Mouse (Mus musculus): ENCODE results near the gene Rnf157. TPM values are rescaled to one million over a fixed set of nuclear protein-coding genes. Genes with fewer than 3 reads are reported as not detected.

The Rnf157 gene
- polyA plus RNA-seq (2015; fragmentation: Illumina TruSeq; extraction: RNeasy Lipid Tissue Mini Kit (QIAGEN cat#74804); ENCODE audit: insufficient read depth, low replicate concordance) = 14.8 TPM

DNA sequence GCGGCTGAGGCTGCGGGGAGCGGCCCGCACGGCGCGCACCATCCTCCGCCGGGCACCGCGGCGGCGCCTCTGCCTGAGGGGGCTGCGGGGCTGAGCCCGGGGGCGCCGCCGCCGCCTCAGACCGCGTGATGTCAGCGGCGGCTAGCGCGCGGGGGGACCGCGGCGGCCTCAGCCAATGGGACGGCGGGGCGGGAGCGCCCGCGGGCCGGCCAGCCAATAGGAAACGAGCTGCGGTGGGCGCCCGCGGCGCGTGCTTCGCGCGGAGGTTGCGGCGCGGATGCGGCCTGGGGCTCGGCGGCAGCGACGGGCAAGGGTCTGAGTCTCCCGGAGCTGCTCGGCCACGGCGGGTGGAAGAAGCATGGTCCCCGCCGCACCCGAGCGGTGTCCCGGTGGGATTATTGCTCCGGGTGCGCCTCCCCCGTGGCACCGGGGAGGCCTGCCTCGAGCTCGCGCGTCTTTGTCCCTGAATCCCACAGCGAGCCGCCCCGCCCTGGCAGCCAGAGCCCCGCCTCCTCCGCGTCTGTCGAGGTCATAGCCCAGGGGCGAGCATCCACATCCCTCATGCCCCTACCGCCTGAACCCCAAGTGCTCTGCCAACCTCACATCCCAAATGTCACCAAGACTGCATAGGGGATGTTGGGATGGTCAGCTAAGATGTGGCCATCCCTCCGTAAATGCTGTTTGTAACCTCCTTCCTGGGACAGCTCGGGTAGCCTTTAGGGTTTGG lies at the start of gene Rnf157:
TSS of gene Rnf157 (minus strand) at position 129 of the 727 bp plus-strand sequence.

DNA sequence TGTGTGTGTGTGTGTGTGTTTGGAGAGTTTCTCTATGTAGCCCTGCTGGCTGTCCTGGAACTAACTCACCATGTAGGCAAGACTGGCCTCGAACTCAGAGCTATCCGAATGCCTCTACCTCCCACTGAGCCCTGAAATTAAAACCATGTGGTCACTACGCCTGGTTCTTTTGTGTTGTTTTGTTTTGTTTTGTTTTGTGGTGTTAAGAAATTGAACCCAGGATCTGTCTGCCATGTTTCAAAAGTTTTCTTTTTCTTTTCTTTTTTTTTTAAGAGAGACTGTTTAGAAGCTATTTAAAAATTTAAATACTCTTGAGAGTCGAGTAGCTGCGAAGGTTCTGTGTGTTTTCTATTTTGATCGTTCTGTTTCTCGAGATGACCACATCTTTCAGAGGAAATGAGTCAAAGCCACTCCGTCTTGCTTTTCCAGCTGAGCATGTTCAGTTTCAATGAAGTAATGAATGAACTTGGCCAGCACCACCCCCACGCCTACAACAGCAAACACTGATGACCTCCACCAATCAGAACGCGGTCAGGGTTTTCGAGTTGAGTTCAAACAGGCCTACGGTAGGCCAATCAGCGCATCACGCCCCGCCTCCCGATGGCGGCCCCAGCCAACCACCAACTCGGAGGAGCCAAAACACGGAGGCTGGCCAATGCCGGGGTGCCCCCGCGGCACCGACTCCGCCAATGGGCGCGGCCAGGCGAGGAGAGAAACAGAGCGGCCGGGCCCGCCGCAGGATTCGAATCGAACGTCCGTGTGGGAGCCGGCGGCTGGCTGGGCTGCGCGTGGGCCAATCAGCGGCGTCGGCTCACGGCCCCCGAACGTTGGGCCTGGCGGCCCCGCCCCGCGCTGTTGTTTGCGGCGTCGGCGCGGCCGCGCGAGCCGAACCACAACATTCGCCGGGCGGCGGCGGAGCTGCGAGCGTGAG lies 20.8 kb upstream of the Rnf157 start, which contains the start of gene Ubald2:
TSS of gene Ubald2 (plus strand) at position 739 of the 931 bp plus-strand sequence.

DNA sequence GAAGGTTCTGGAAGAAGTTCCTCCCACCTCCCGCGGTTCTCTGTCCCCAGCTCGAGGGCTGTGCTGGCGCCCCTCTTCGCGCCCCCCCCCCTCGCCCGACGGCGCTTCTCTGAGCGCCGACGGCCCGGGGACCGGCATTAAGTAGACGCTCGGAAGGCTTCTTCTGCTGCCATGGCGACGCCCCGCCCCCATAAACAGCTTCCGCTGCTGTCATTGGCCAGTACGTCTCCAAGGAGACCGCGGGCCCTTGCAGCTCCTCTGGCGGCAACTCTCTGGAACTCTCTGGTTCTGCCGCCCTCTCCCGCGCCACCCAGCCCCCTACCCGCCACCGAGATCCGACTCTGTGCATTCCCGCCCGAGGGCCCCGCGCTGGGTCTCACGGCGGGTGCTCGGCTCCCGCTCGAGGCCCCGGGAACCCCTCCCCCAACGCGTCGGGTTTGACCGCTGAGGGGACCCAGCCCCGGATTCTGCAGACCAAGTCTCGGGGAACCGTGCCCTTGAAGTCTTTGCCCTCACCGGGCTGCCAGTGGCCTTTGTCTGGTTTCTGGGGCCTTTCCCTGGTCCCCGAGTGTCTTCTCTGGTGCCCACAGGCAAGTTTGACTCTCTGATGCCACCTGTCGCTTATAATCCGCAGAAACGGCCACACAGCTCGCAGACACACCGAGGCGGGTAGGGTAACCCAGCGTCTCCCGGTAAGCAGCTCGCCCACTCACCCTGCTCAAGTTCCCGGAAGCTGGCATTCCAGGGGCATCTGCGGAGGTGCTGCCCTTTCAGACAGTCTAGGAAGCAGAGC lies 77.4 kb downstream of the Rnf157 start, which contains the start of gene Foxj1:
TSS of gene Foxj1 (minus strand) at position 156 of the 793 bp plus-strand sequence.

DNA sequence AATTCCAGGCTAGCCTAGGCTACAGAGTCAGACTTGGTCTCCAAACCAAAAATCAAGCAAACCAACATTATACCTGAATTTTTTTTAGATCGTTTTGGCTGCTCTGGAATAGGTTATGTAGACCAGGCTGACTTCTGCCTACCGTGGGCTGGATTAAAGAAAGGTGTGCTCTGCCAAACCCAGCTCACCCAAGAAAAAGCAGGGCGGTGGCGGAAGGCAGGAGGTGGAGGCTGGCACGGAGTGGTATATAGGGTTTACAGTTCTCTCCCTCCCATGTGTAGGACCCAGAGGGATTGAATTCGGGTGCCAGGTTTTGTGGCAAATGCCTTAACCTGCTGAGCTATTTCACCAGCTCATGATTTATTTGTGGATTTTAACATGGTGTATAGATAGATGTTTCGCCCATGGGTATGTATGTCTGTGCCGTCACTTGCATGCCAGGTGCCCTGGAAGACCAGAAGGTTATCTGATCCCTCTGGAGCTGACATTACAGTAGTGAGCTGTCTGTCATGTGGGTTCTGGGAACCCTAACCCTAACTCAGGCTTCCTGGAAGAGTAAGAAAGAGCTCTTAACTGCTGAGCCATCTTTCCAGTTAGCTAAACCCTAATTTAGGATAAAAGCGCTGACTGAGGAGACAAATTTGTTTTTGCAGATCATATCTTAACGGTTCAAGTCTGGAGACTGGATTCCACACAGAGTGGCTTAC lies 105.7 kb downstream of the Rnf157 start, which contains the start of gene Exoc7:
TSS of gene Exoc7 (minus strand) at position 215 of the 707 bp plus-strand sequence.

Other genes starting within 250 kb of the Rnf157 start
- gene Fbf1, start 244.9 kb downstream of the Rnf157 start, polyA plus RNA-seq (2015; fragmentation: Illumina TruSeq; extraction: RNeasy Lipid Tissue Mini Kit (QIAGEN cat#74804); ENCODE audit: insufficient read depth, low replicate concordance) = 15.1 TPM
- 21.5 TPM for gene Ten1, start 214.2 kb downstream of the Rnf157 start, polyA plus RNA-seq (2015; fragmentation: Illumina TruSeq; extraction: RNeasy Lipid Tissue Mini Kit (QIAGEN cat#74804); ENCODE audit: insufficient read depth, low replicate concordance)
- 34.2 TPM for gene Acox1, start 214.0 kb downstream of the Rnf157 start, polyA plus RNA-seq (2015; fragmentation: Illumina TruSeq; extraction: RNeasy Lipid Tissue Mini Kit (QIAGEN cat#74804); ENCODE audit: insufficient read depth, low replicate concordance)
- not detected for gene Evpl, start 175.0 kb downstream of the Rnf157 start, polyA plus RNA-seq (2015; fragmentation: Illumina TruSeq; extraction: RNeasy Lipid Tissue Mini Kit (QIAGEN cat#74804); ENCODE audit: insufficient read depth, low replicate concordance)
- 35.1 TPM for gene Srp68, start 138.8 kb downstream of the Rnf157 start, polyA plus RNA-seq (2015; fragmentation: Illumina TruSeq; extraction: RNeasy Lipid Tissue Mini Kit (QIAGEN cat#74804); ENCODE audit: insufficient read depth, low replicate concordance)
- gene Galr2, start 132.1 kb downstream of the Rnf157 start, polyA plus RNA-seq (2015; fragmentation: Illumina TruSeq; extraction: RNeasy Lipid Tissue Mini Kit (QIAGEN cat#74804); ENCODE audit: insufficient read depth, low replicate concordance) = not detected
- 29.0 TPM for gene Exoc7, start 105.8 kb downstream of the Rnf157 start, polyA plus RNA-seq (2015; fragmentation: Illumina TruSeq; extraction: RNeasy Lipid Tissue Mini Kit (QIAGEN cat#74804); ENCODE audit: insufficient read depth, low replicate concordance)
- 0.11 TPM for gene Foxj1, start 77.6 kb downstream of the Rnf157 start, polyA plus RNA-seq (2015; fragmentation: Illumina TruSeq; extraction: RNeasy Lipid Tissue Mini Kit (QIAGEN cat#74804); ENCODE audit: insufficient read depth, low replicate concordance)
- gene Ubald2, start 21.1 kb upstream of the Rnf157 start, polyA plus RNA-seq (2015; fragmentation: Illumina TruSeq; extraction: RNeasy Lipid Tissue Mini Kit (QIAGEN cat#74804); ENCODE audit: insufficient read depth, low replicate concordance) = 21.9 TPM
- gene Qrich2, start 53.2 kb upstream of the Rnf157 start, polyA plus RNA-seq (2015; fragmentation: Illumina TruSeq; extraction: RNeasy Lipid Tissue Mini Kit (QIAGEN cat#74804); ENCODE audit: insufficient read depth, low replicate concordance) = not detected
- gene Prpsap1, start 81.2 kb upstream of the Rnf157 start, polyA plus RNA-seq (2015; fragmentation: Illumina TruSeq; extraction: RNeasy Lipid Tissue Mini Kit (QIAGEN cat#74804); ENCODE audit: insufficient read depth, low replicate concordance) = 72.5 TPM
- gene Sphk1, start 117.9 kb upstream of the Rnf157 start, polyA plus RNA-seq (2015; fragmentation: Illumina TruSeq; extraction: RNeasy Lipid Tissue Mini Kit (QIAGEN cat#74804); ENCODE audit: insufficient read depth, low replicate concordance) = 1.9 TPM
- 22.0 TPM for gene Ube2o, start 168.4 kb upstream of the Rnf157 start, polyA plus RNA-seq (2015; fragmentation: Illumina TruSeq; extraction: RNeasy Lipid Tissue Mini Kit (QIAGEN cat#74804); ENCODE audit: insufficient read depth, low replicate concordance)
- gene Aanat, start 173.4 kb upstream of the Rnf157 start, polyA plus RNA-seq (2015; fragmentation: Illumina TruSeq; extraction: RNeasy Lipid Tissue Mini Kit (QIAGEN cat#74804); ENCODE audit: insufficient read depth, low replicate concordance) = not detected
- 9.8 TPM for gene Rhbdf2, start 214.0 kb upstream of the Rnf157 start, polyA plus RNA-seq (2015; fragmentation: Illumina TruSeq; extraction: RNeasy Lipid Tissue Mini Kit (QIAGEN cat#74804); ENCODE audit: insufficient read depth, low replicate concordance)
- gene Prcd, start 240.5 kb upstream of the Rnf157 start, polyA plus RNA-seq (2015; fragmentation: Illumina TruSeq; extraction: RNeasy Lipid Tissue Mini Kit (QIAGEN cat#74804); ENCODE audit: insufficient read depth, low replicate concordance) = not detected
- 3.1 TPM for gene Cygb, start 241.3 kb upstream of the Rnf157 start, polyA plus RNA-seq (2015; fragmentation: Illumina TruSeq; extraction: RNeasy Lipid Tissue Mini Kit (QIAGEN cat#74804); ENCODE audit: insufficient read depth, low replicate concordance)

All from spleen, adult 10 weeks (tissue).